Mouse (Mus musculus): ENCODE measurements around the gene 2410137M14Rik. TPM values are rescaled to one million over a fixed set of nuclear protein-coding genes. Genes with fewer than 3 reads are reported as not detected.

Gene 2410137M14Rik
- polyA plus RNA-seq, 1 experiment from 2014 or later, result not detected

- Histone ChIP-seq H3K36me3 (replicated peaks) (no peaks in the 10 kb centered on the region), H3K9me3 (no peaks in the 10 kb centered on the region), H3K27me3 (ENCODE audit: poor library complexity, severe bottlenecking) (no peaks in the 10 kb centered on the region), H3K4me1 (no peaks in the 10 kb centered on the region), H3K27ac (no peak overlapping the region), H3K4me3 (no peak overlapping the region)
- 81% methylated on average over 4 of the region's 4 CpGs for WGBS
- DNase-seq (ENCODE audit: extremely low spot score, low spot score), result no peak
These were observed 49.9 kb downstream of the 2410137M14Rik start for GRCm38 (mm10) chr17:36931130-36931529.

- Histone ChIP-seq H3K9me3 (no peaks in the 10 kb centered on the region), H3K36me3 (replicated peaks) (no peaks in the 10 kb centered on the region), H3K27ac (no peak overlapping the region), H3K27me3 (ENCODE audit: poor library complexity, severe bottlenecking) (no peaks in the 10 kb centered on the region), H3K4me3 (no peak overlapping the region), H3K4me1 (no peaks in the 10 kb centered on the region)
- 87% methylated on average over 6 of the region's 6 CpGs for WGBS
- DNase-seq (ENCODE audit: extremely low spot score, low spot score), result no peak
These were observed 50.8 kb downstream of the 2410137M14Rik start for GRCm38 (mm10) chr17:36930233-36930632.

GRCm38 (mm10) chr17:36929236-36929932 lies 51.7 kb downstream of the 2410137M14Rik start:
- H3K4me1 ChIP-seq, result no peaks in the 10 kb centered on the region
- H3K36me3 ChIP-seq (replicated peaks), result no peaks in the 10 kb centered on the region
- no peak for DNase-seq (ENCODE audit: extremely low spot score, low spot score)
- no peaks in the 10 kb centered on the region for H3K9me3 ChIP-seq
- no peaks in the 10 kb centered on the region for H3K27me3 ChIP-seq (ENCODE audit: poor library complexity, severe bottlenecking)
- WGBS, result 84% methylated on average over 12 of the region's 12 CpGs
- no peak overlapping the region for H3K27ac ChIP-seq
- no peak overlapping the region for H3K4me3 ChIP-seq

Other genes with a start within 250 kb of the 2410137M14Rik start
- not detected in 2 replicates for gene H2-M10.5, start 208.3 kb downstream of the 2410137M14Rik start, polyA plus RNA-seq (2016; fragmentation: Nextera tagmentation; extraction: Ambion mirVana)
- not detected in 2 replicates for gene H2-M10.6, start 169.1 kb downstream of the 2410137M14Rik start, polyA plus RNA-seq (2016; fragmentation: Nextera tagmentation; extraction: Ambion mirVana)
- gene Trim26, start 144.1 kb downstream of the 2410137M14Rik start, polyA plus RNA-seq (2016; fragmentation: Nextera tagmentation; extraction: Ambion mirVana), result 42.8 and 44.3 TPM in 2 replicates
- 0.20 and 0.27 TPM in 2 replicates for gene Trim15, start 114.0 kb downstream of the 2410137M14Rik start, polyA plus RNA-seq (2016; fragmentation: Nextera tagmentation; extraction: Ambion mirVana)
- gene Trim10, start 111.7 kb downstream of the 2410137M14Rik start, polyA plus RNA-seq (2016; fragmentation: Nextera tagmentation; extraction: Ambion mirVana), result 6.1 and 9.8 TPM in 2 replicates
- gene Trim40, start 91.1 kb downstream of the 2410137M14Rik start, polyA plus RNA-seq (2016; fragmentation: Nextera tagmentation; extraction: Ambion mirVana), result not detected in 2 replicates
- not detected in 2 replicates for gene Trim31, start 83.1 kb downstream of the 2410137M14Rik start, polyA plus RNA-seq (2016; fragmentation: Nextera tagmentation; extraction: Ambion mirVana)
- 0.26 and 0.31 TPM in 2 replicates for gene Rnf39, start 38.3 kb downstream of the 2410137M14Rik start, polyA plus RNA-seq (2016; fragmentation: Nextera tagmentation; extraction: Ambion mirVana)
- 157 TPM in 2 replicates for gene Ppp1r11, start 29.5 kb downstream of the 2410137M14Rik start, polyA plus RNA-seq (2016; fragmentation: Nextera tagmentation; extraction: Ambion mirVana)
- gene Znrd1, start 22.7 kb downstream of the 2410137M14Rik start, polyA plus RNA-seq (2016; fragmentation: Nextera tagmentation; extraction: Ambion mirVana), result 89.0 and 98.1 TPM in 2 replicates
- gene Znrd1as, start 22.6 kb downstream of the 2410137M14Rik start, polyA plus RNA-seq (2016; fragmentation: Nextera tagmentation; extraction: Ambion mirVana), result 9.9 and 11.0 TPM in 2 replicates
- 0.74 and 0.94 TPM in 2 replicates for gene H2-M5, start 8.3 kb upstream of the 2410137M14Rik start, polyA plus RNA-seq (2016; fragmentation: Nextera tagmentation; extraction: Ambion mirVana)
- 78.5 and 81.0 TPM in 2 replicates for gene Zfp57, start 19.9 kb upstream of the 2410137M14Rik start, polyA plus RNA-seq (2016; fragmentation: Nextera tagmentation; extraction: Ambion mirVana)
- gene Mog, start 42.2 kb upstream of the 2410137M14Rik start, polyA plus RNA-seq (2016; fragmentation: Nextera tagmentation; extraction: Ambion mirVana), result 0.16 and 0.30 TPM in 2 replicates
- 8.0 and 8.4 TPM in 2 replicates for gene Gabbr1, start 64.7 kb upstream of the 2410137M14Rik start, polyA plus RNA-seq (2016; fragmentation: Nextera tagmentation; extraction: Ambion mirVana)
- gene Olfr90, start 107.3 kb upstream of the 2410137M14Rik start, polyA plus RNA-seq (2016; fragmentation: Nextera tagmentation; extraction: Ambion mirVana), result not detected in 2 replicates
- gene Olfr91, start 117.0 kb upstream of the 2410137M14Rik start, polyA plus RNA-seq (2016; fragmentation: Nextera tagmentation; extraction: Ambion mirVana), result 0.15 TPM in 1 of 2 replicates, not detected in the other
- gene Olfr92, start 138.9 kb upstream of the 2410137M14Rik start, polyA plus RNA-seq (2016; fragmentation: Nextera tagmentation; extraction: Ambion mirVana), result not detected in 2 replicates
- not detected in 2 replicates for gene Olfr93, start 180.3 kb upstream of the 2410137M14Rik start, polyA plus RNA-seq (2016; fragmentation: Nextera tagmentation; extraction: Ambion mirVana)
- not detected in 2 replicates for gene Ubd, start 212.7 kb upstream of the 2410137M14Rik start, polyA plus RNA-seq (2016; fragmentation: Nextera tagmentation; extraction: Ambion mirVana)
- not detected in 2 replicates for gene Olfr94, start 219.8 kb upstream of the 2410137M14Rik start, polyA plus RNA-seq (2016; fragmentation: Nextera tagmentation; extraction: Ambion mirVana)
- not detected in 2 replicates for gene Olfr95, start 231.9 kb upstream of the 2410137M14Rik start, polyA plus RNA-seq (2016; fragmentation: Nextera tagmentation; extraction: Ambion mirVana)
- not detected in 2 replicates for gene Olfr96, start 238.9 kb upstream of the 2410137M14Rik start, polyA plus RNA-seq (2016; fragmentation: Nextera tagmentation; extraction: Ambion mirVana)

Data from forebrain, embryonic 10.5 days (tissue).